Mouse (Mus musculus): ENCODE measurements around the gene Bicra.

DNA sequence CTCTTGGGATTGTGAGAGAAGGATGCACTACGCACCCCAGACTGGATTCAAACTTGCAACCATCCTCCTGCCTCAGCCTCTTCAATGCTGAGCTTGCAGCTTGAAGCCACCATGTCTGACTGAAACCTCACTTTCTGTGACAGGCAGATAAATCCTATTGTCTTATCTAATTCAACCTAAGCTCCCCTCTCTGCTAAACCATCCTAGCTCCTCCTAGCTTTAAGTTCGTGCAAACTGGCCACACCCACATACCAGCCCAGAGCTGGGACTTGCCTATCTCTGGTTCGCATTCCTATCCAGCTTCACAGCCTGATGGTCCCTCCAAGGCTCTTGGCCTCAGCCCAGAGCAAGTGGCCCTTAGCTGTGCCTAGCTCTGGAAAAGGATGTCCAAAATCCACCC is 95.3 kb downstream of the Bicra start:
- TF ChIP-seq CTCF (IDR thresholded peaks at IDR 0.05) (no peak), EP300 (IDR thresholded peaks at IDR 0.05) (no peak)
